Mouse (Mus musculus): ENCODE results near the gene Fxyd2.

DNA sequence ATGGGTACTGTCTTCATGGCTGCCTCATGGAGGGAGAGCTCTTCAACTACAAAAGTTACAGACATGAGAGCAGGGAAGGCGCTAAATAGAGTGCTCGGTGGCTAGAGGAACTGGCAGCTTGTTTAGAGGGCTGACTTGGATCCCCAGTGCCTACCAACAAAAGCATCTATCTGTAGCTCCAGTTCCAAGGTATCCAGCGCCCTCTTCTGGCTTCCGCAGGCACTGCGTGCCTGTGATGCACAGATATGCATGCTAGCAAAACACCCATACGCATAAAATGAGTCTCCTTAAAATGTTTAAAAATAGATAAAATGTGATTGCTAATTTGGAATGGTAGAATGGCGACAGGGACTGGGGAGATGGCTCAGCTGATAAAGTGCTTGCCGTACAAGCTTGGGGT is 21.7 kb downstream of the Fxyd2 start:
- TF ChIP-seq REST (IDR thresholded peaks at IDR 0.05; ENCODE audit: insufficient read depth, insufficient read length) (no peak), POLR2A (IDR thresholded peaks at IDR 0.05; ENCODE audit: insufficient read length, low read depth) (no peak), E2F4 (IDR thresholded peaks at IDR 0.05; ENCODE audit: insufficient read depth) (no peak), USF1 (IDR thresholded peaks at IDR 0.05; ENCODE audit: low read depth) (no peak), TCF12 (IDR thresholded peaks at IDR 0.05; ENCODE audit: insufficient read depth, poor library complexity, severe bottlenecking) (no peak), MYOD1 (IDR thresholded peaks at IDR 0.05; ENCODE audit: control insufficient read depth in 1 of 3, insufficient read length in 2 of 3, low read depth in 2 of 3) (no peak), TCF3 (IDR thresholded peaks at IDR 0.05; ENCODE audit: insufficient read length, low read depth) (no peak), POLR2AphosphoS2 (IDR thresholded peaks at IDR 0.05; ENCODE audit: insufficient read length, low read depth) (no peak), MYOG (IDR thresholded peaks at IDR 0.05; ENCODE audit: control insufficient read depth in 1 of 3, insufficient read depth in 1 of 3, insufficient read length in 2 of 3, low read depth in 2 of 3) (no peak), MAX (IDR thresholded peaks at IDR 0.05; ENCODE audit: low read depth) (no peak), CEBPB (IDR thresholded peaks at IDR 0.05; ENCODE audit: insufficient read depth, poor library complexity, severe bottlenecking) (no peak)
